Mouse (Mus musculus): ENCODE results near the gene Slfn9. TPM values are rescaled to one million over a fixed set of nuclear protein-coding genes. Genes with fewer than 3 reads are reported as not detected.

The Slfn9 gene
- polyA plus RNA-seq, 1 experiment from 2014 or later = 5.7 TPM

Small RNAs within 50 kb of the gene (microRNA-seq; reads per million reads assigned to microRNA genes)
- gene Gm27598 (not detected), gene Mir7679 (not detected)

Other genes starting within 250 kb of the Slfn9 start
- 0.30 and 0.39 TPM in 2 replicates for gene Cct6b, start 227.5 kb downstream of the Slfn9 start, polyA plus RNA-seq (2015; fragmentation: Nextera tagmentation; extraction: Ambion mirVana)
- gene Zfp830, start 227.5 kb downstream of the Slfn9 start, polyA plus RNA-seq (2015; fragmentation: Nextera tagmentation; extraction: Ambion mirVana) = 33.5 and 35.9 TPM in 2 replicates
- gene Lig3, start 210.7 kb downstream of the Slfn9 start, polyA plus RNA-seq (2015; fragmentation: Nextera tagmentation; extraction: Ambion mirVana) = 33.4 and 34.0 TPM in 2 replicates
- gene Rffl, start 120.6 kb downstream of the Slfn9 start, polyA plus RNA-seq (2015; fragmentation: Nextera tagmentation; extraction: Ambion mirVana) = 8.8 and 9.3 TPM in 2 replicates
- gene Rad51d, start 101.2 kb downstream of the Slfn9 start, polyA plus RNA-seq (2015; fragmentation: Nextera tagmentation; extraction: Ambion mirVana) = 13.5 and 15.2 TPM in 2 replicates
- 0.43 and 1.1 TPM in 2 replicates for gene Fndc8, start 99.7 kb downstream of the Slfn9 start, polyA plus RNA-seq (2015; fragmentation: Nextera tagmentation; extraction: Ambion mirVana)
- 33.3 and 39.7 TPM in 2 replicates for gene Nle1, start 83.4 kb downstream of the Slfn9 start, polyA plus RNA-seq (2015; fragmentation: Nextera tagmentation; extraction: Ambion mirVana)
- 0.96 and 1.6 TPM in 2 replicates for gene Unc45b, start 81.3 kb downstream of the Slfn9 start, polyA plus RNA-seq (2015; fragmentation: Nextera tagmentation; extraction: Ambion mirVana)
- gene Slfn5, start 40.5 kb downstream of the Slfn9 start, polyA plus RNA-seq (2015; fragmentation: Nextera tagmentation; extraction: Ambion mirVana) = 1.3 and 1.8 TPM in 2 replicates
- gene Slfn8, start 29.0 kb upstream of the Slfn9 start, polyA plus RNA-seq (2015; fragmentation: Nextera tagmentation; extraction: Ambion mirVana) = 0.11 and 0.26 TPM in 2 replicates
- 0.73 and 1.1 TPM in 2 replicates for gene Slfn2, start 73.3 kb upstream of the Slfn9 start, polyA plus RNA-seq (2015; fragmentation: Nextera tagmentation; extraction: Ambion mirVana)
- gene Slfn1, start 125.0 kb upstream of the Slfn9 start, polyA plus RNA-seq (2015; fragmentation: Nextera tagmentation; extraction: Ambion mirVana) = not detected in 2 replicates
- gene Slfn4, start 183.4 kb upstream of the Slfn9 start, polyA plus RNA-seq (2015; fragmentation: Nextera tagmentation; extraction: Ambion mirVana) = not detected in 2 replicates
- gene Slfn3, start 199.5 kb upstream of the Slfn9 start, polyA plus RNA-seq (2015; fragmentation: Nextera tagmentation; extraction: Ambion mirVana) = 0.15 and 0.26 TPM in 2 replicates

Measured in forebrain, embryonic 16.5 days (tissue).